Mouse (Mus musculus) lung, embryonic 14.5 days (tissue): Measurements from ENCODE around the gene Nrp1. TPM values are rescaled to one million over a fixed set of nuclear protein-coding genes. Genes with fewer than 3 reads are reported as not detected.
A peak's percentile ranks its signal among the peaks of the same experiment; 100 is the strongest.

ENCODE experiments used
- ATAC-seq: fragments of 200-750 bp; cut with Nextera tagmentation; 2 replicates; pipeline ENCODE4 v1.8.0; 2017; ENCODE audit warnings: mild to moderate bottlenecking, moderate TSS enrichment, moderate library complexity; ENCODE audit not compliant: insufficient read depth
- DNase-seq: peaks from one replicate; pipeline ENCODE4 v3.0.0-alpha.2; 2015
- H3K27ac ChIP-seq: fragments of 300-500 bp; sonication (generic); 2 replicates; pipeline ENCODE4 v1.5.1; 2014; ENCODE audit warnings: low read depth, mild to moderate bottlenecking, moderate library complexity
- H3K27me3 ChIP-seq: fragments of 300-500 bp; sonication (generic); 2 replicates; pipeline ENCODE4 v1.6.1; 2014; ENCODE audit warnings: low read length, control low read depth; ENCODE audit not compliant: insufficient read depth
- H3K36me3 ChIP-seq: fragments of 300-500 bp; sonication (generic); 2 replicates; pipeline ENCODE4 v1.6.1; 2014; ENCODE audit warnings: control low read depth; ENCODE audit not compliant: insufficient read depth
- H3K4me1 ChIP-seq: fragments of 300-500 bp; sonication (generic); 2 replicates; pipeline ENCODE4 v1.6.1; 2014; ENCODE audit warnings: antibody characterized with exemption, control low read depth; ENCODE audit not compliant: insufficient read depth
- H3K4me2 ChIP-seq: fragments of 300-500 bp; sonication (generic); 2 replicates; pipeline ENCODE4 v1.6.1; 2014; ENCODE audit warnings: mild to moderate bottlenecking
- H3K4me3 ChIP-seq: fragments of 300-500 bp; sonication (generic); 2 replicates; pipeline ENCODE4 v1.5.1; 2014; ENCODE audit warnings: low read depth, low read length
- H3K9ac ChIP-seq: fragments of 300-500 bp; sonication (generic); 2 replicates; pipeline ENCODE4 v1.6.1; 2014
- H3K9me3 ChIP-seq: fragments of 300-500 bp; sonication (generic); 2 replicates; pipeline ENCODE4 v1.6.1; 2016; ENCODE audit warnings: low read depth, low read length, control low read depth
- CTCF ChIP-seq: IDR thresholded peaks from 2 replicates; pipeline ENCODE4 v1.5.1; 2016; ENCODE audit warnings: antibody characterized with exemption, low read depth
- WGBS: fragments of 180-500 bp; shearing (Covaris S2); extraction: QIAGEN DNeasy Blood & Tissue Kit; methylation state at CpG from one replicate; pipeline ENCODE4 v1.1.7; 2014; 5-methylcytosine and 5-hydroxymethylcytosine counted together
- polyA plus RNA-seq: library from polyadenylated mRNA; unstranded; fragments of >200 nt; fragmentation: Nextera tagmentation; extraction: Ambion mirVana; gene quantifications from 2 replicates; pipeline ENCODE4 v1.2.1, GENCODE M21; 2014

The Nrp1 gene
- polyA plus RNA-seq, 1 experiment from 2014 or later = 94.3 TPM

DNA sequence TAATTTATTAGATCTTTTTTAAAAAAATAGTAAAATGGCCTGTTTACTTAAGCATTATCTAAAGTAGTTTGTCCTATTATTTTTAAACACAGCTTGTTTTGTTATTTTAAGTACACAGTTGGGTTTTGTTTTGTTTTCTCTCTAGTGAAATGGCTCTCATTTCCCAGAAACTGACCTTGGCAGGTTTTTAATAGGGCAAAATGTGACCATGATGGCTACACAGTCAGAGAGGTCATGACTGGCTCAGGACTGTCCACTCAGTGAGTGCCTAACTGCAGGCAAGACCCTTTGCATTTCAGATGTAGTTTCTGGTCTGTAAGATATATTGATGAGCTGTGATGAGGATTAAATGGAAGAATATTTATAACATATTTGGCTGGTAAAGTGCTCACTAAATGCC is 104.8 kb downstream of the Nrp1 start:
- H3K27ac ChIP-seq = no peak overlapping the region
- no peak for DNase-seq
- H3K4me1 ChIP-seq = no peaks in the 10 kb centered on the region
- ATAC-seq = no peak
- no peak overlapping the region for H3K4me3 ChIP-seq
- H3K9ac ChIP-seq = no peak overlapping the region
- peaks cover 62% of the 10 kb centered on the region for H3K36me3 ChIP-seq
- no peak overlapping the region for H3K4me2 ChIP-seq
- no peaks in the 10 kb centered on the region for H3K9me3 ChIP-seq
- no peaks in the 10 kb centered on the region for H3K27me3 ChIP-seq
- TF ChIP-seq CTCF = no peak

DNA sequence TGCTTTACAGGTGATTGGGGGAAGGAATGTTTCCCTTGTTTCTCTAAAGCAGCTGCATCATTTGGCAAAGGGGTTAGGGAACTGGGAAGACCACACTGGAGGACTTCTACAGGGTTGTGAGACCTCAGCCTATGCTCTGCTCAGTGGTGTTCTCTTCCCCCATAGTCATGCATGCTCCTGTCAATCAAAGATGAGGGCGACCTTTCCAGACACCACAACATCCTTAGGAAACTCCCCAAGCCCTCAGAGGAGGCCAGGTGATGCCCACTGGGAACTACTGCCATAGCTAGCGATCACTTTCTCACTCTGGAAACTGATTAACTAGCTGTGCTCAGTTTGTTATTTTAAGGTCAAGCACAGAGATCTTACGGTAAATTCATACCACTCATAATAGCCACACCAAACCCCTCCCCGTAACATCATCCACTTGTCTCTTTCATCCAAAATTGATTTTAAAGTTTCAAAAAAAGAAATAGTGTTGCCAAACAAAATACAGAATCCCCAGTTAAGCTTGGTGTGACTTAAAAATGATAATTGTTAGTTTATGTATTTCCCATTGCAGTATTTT is 105.7 kb downstream of the Nrp1 start:
- ATAC-seq = no peak
- no peak overlapping the region for H3K4me2 ChIP-seq
- H3K4me3 ChIP-seq = no peak overlapping the region
- no peak for DNase-seq
- peaks cover 63% of the 10 kb centered on the region for H3K36me3 ChIP-seq
- no peaks in the 10 kb centered on the region for H3K9me3 ChIP-seq
- H3K27ac ChIP-seq = no peak overlapping the region
- no peak for TF ChIP-seq CTCF
- H3K9ac ChIP-seq = no peak overlapping the region
- no peaks in the 10 kb centered on the region for H3K4me1 ChIP-seq
- 87% methylated on average over 4 of the region's 4 CpGs for WGBS
- no peaks in the 10 kb centered on the region for H3K27me3 ChIP-seq

DNA sequence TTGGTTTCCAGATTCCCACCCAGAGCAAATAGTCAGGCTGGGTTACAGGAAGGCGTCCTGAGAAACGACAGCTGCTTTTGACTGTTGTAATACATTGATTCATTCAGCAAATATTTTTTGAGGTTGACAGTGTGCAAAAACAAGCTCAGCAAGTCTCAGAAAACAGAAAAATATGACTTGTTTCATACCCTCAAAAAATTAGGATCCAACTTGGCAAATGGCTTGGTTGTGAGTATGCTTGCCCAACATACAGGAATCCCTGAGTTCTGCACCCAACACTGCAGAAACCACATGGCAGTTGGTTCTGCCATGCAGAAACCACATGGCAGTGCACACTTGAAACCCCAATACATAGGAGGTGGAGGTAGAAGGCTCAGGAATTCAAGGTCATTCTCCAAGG is 107.1 kb downstream of the Nrp1 start:
- WGBS = 75% methylated on average over 2 of the region's 2 CpGs
- no peak overlapping the region for H3K9ac ChIP-seq
- peaks cover 66% of the 10 kb centered on the region for H3K36me3 ChIP-seq
- ATAC-seq (no peak), DNase-seq (no peak)
- H3K27me3 ChIP-seq = no peaks in the 10 kb centered on the region
- H3K4me1 ChIP-seq = no peaks in the 10 kb centered on the region
- no peaks in the 10 kb centered on the region for H3K9me3 ChIP-seq
- H3K4me3 ChIP-seq = no peak overlapping the region
- no peak for TF ChIP-seq CTCF
- H3K4me2 ChIP-seq = no peak overlapping the region
- no peak overlapping the region for H3K27ac ChIP-seq

DNA sequence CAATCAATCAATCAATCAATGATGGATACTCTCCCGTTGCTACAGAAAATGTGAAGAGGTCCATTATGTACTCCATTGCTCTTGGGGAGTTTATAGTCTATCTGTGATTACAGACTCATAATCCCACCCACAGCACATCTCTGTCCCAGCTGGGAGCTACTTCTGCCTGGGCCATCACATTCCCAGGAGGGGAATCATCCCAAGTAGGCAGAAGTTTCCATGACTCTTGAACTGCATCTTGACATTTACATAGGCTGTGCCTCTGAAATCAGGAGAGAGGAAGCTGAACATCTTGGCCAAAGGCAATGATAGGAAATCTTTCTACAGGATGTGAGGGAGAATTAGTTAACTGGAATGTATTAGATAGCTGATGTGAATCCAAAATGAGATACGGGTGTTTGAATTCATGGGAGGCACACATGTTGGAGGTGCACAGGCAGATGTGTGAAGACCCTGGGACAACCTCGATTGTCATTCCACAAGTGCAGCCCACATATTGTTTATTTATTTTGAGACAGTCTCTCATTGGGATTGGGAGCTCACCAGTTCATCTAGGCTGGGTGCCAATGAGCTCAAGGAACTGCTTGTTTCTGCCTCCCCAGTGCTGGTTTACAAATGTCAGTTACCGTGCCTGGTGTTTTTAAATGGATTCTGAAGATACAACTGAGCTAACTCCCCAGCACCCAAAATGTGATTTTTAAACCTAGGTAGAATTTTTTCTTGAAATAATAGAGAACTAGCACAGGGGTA is 108.5 kb downstream of the Nrp1 start:
- H3K9me3 ChIP-seq = no peaks in the 10 kb centered on the region
- no peak overlapping the region for H3K27ac ChIP-seq
- H3K36me3 ChIP-seq = peaks cover 63% of the 10 kb centered on the region
- H3K4me1 ChIP-seq = no peaks in the 10 kb centered on the region
- H3K4me2 ChIP-seq = no peak overlapping the region
- DNase-seq (no peak), ATAC-seq (no peak)
- TF ChIP-seq CTCF = no peak
- H3K4me3 ChIP-seq = no peak overlapping the region
- H3K27me3 ChIP-seq = no peaks in the 10 kb centered on the region
- no peak overlapping the region for H3K9ac ChIP-seq
- WGBS = 55% methylated on average over 4 of the region's 4 CpGs

DNA sequence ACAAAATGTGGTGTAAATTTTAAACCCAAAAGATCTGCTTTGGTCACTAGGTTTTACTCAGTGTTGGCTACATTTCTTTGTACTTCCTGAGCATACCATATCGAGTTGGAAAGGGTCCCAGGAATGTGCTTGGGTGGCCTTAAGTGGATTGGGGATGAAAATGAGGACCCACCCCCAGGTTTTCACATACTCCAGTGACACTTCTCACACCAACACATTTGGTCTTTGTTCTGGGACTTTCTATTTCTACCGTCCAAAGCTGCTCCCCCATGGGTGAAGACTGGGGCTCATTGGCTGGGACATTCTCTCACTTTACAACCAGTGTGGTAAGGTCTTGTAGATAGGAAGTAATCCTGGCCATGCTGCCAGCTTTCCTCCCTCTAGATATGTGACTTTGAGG is 111.7 kb downstream of the Nrp1 start:
- peak; percentile 68; the same call in 1 of the 2 replicates for ATAC-seq

DNA sequence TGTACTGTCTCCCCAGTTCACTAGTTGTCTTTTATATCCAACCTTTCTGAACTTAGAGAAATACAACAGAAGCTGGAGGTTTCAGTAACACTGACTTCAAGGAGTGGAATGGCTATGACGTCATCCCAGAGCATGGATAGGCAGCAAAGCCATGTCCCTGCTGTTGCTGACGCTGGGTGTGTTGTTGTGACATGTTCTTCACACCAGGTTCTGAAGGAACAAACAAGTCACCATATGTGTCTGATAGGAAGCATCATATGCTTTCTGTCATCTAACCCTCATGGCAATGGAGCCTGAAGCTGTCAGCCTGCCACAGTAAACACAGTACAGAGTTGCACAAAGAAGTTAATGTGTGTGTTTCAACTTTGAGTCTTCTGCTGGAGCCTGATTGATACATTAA is 112.8 kb downstream of the Nrp1 start:
- DNase-seq (no peak), ATAC-seq (no peak)
- Histone ChIP-seq H3K36me3 (peaks cover 52% of the 10 kb centered on the region), H3K4me3 (no peak overlapping the region), H3K9me3 (no peaks in the 10 kb centered on the region), H3K27ac (no peak overlapping the region), H3K9ac (no peak overlapping the region), H3K4me1 (no peaks in the 10 kb centered on the region; the same call in 1 of the 2 replicates), H3K4me2 (no peak overlapping the region), H3K27me3 (no peaks in the 10 kb centered on the region)
- 83% methylated on average over 2 of the region's 2 CpGs for WGBS
- TF ChIP-seq CTCF = no peak

More for the DNA sequence above, 111.7 kb downstream of the Nrp1 start:
- no peaks in the 10 kb centered on the region for H3K27me3 ChIP-seq
- H3K9ac ChIP-seq = no peak overlapping the region
- H3K9me3 ChIP-seq = no peaks in the 10 kb centered on the region
- H3K4me2 ChIP-seq = no peak overlapping the region
- 18% methylated on average over 2 of the region's 2 CpGs for WGBS
- H3K4me1 ChIP-seq = no peaks in the 10 kb centered on the region; the same call in 1 of the 2 replicates
- H3K4me3 ChIP-seq = no peak overlapping the region
- peak; percentile 61 for DNase-seq
- H3K36me3 ChIP-seq = peaks cover 48% of the 10 kb centered on the region
- H3K27ac ChIP-seq = 0 out of 2 replicates have a peak overlapping the region, but pooled peaks have one; percentile 5
- no peak for TF ChIP-seq CTCF

DNA sequence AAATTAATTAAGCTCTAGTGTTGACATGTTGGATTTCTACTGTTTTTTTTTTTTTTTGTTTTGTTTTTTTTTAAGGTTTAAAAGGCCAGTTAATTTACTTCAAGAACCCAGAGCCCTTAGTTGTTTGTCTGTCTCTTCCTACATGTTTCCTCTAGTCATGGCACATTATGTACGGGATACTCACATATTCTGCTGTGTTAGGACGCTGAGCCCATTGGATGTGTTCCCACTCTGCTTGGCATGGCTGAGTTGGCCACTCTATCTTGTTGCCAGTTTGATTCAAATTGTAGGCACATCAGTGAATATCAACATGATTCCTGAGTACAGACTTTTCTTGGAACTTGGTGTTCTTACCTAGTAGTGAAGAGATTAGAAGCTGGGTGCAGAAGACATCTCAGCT is 114.5 kb downstream of the Nrp1 start:
- Histone ChIP-seq H3K27ac (no peak overlapping the region), H3K36me3 (peaks cover 56% of the 10 kb centered on the region)

More for the DNA sequence above, 114.5 kb downstream of the Nrp1 start:
- no peak overlapping the region for H3K4me2 ChIP-seq
- H3K4me3 ChIP-seq = no peak overlapping the region
- ATAC-seq (no peak), DNase-seq (no peak)
- no peak overlapping the region for H3K9ac ChIP-seq
- TF ChIP-seq CTCF = no peak
- no peaks in the 10 kb centered on the region for H3K9me3 ChIP-seq
- no peaks in the 10 kb centered on the region for H3K27me3 ChIP-seq
- WGBS = 88% methylated on average over 2 of the region's 2 CpGs
- H3K4me1 ChIP-seq = no peaks in the 10 kb centered on the region; the same call in 1 of the 2 replicates
